Mouse (Mus musculus) right cerebral cortex, postnatal 25 days (tissue): Measurements from ENCODE around the gene Dll3.

Experiments used
- DNase-seq: peaks from one replicate; pipeline ENCODE4 v3.0.0; 2022

The Dll3 gene

GRCm38 (mm10) chr7:28301616-28302433 lies at the start of gene Dll3:
Gene Dll3 (minus strand): TSS chr7:28302238.
- DNase-seq, result peak; percentile 33

- DNase-seq, result no peak
These were observed 49.7 kb upstream of the Dll3 start for GRCm38 (mm10) chr7:28351676-28352191.

- DNase-seq, result peak; percentile 98
These were observed 48.3 kb upstream of the Dll3 start, which contains the start of gene Rps16 for GRCm38 (mm10) chr7:28350155-28350883. Gene Rps16 (plus strand): TSS chr7:28350652.

- no peak for DNase-seq
These were observed 46.6 kb upstream of the Dll3 start for GRCm38 (mm10) chr7:28348601-28349000.

GRCm38 (mm10) chr7:28347746-28348145 lies 45.7 kb upstream of the Dll3 start:
- DNase-seq, result no peak

GRCm38 (mm10) chr7:28344637-28345036 lies 42.6 kb upstream of the Dll3 start:
- no peak for DNase-seq

GRCm38 (mm10) chr7:28341381-28341780 lies 39.3 kb upstream of the Dll3 start:
- DNase-seq, result no peak

- no peak for DNase-seq
These were observed 37.3 kb upstream of the Dll3 start for GRCm38 (mm10) chr7:28339213-28339917.

GRCm38 (mm10) chr7:28338108-28338998 lies 36.3 kb upstream of the Dll3 start, which contains the start of gene Supt5:
Gene Supt5 (minus strand): TSS chr7:28338746.
- DNase-seq, result peak; percentile 96

GRCm38 (mm10) chr7:28335471-28335870 lies 33.4 kb upstream of the Dll3 start:
- DNase-seq, result no peak

GRCm38 (mm10) chr7:28334534-28334933 lies 32.5 kb upstream of the Dll3 start:
- DNase-seq, result no peak

- no peak for DNase-seq
These were observed 26.2 kb upstream of the Dll3 start for GRCm38 (mm10) chr7:28328260-28328659.

- DNase-seq, result no peak
These were observed 24.4 kb upstream of the Dll3 start for GRCm38 (mm10) chr7:28326457-28326856.

GRCm38 (mm10) chr7:28325293-28325692 lies 23.3 kb upstream of the Dll3 start:
- no peak for DNase-seq

- no peak for DNase-seq
These were observed 20.1 kb upstream of the Dll3 start for GRCm38 (mm10) chr7:28321974-28322720.

GRCm38 (mm10) chr7:28318714-28319113 lies 16.7 kb upstream of the Dll3 start:
- DNase-seq, result no peak

- no peak for DNase-seq
These were observed 16.0 kb upstream of the Dll3 start for GRCm38 (mm10) chr7:28318036-28318435.

GRCm38 (mm10) chr7:28311926-28312543 lies 10.0 kb upstream of the Dll3 start, which contains the start of gene Timm50:
Gene Timm50 (minus strand): TSS chr7:28312072.
- DNase-seq, result peak; percentile 99

GRCm38 (mm10) chr7:28311151-28311925 lies 9.3 kb upstream of the Dll3 start:
- no peak for DNase-seq

- DNase-seq, result no peak
These were observed 7.7 kb upstream of the Dll3 start for GRCm38 (mm10) chr7:28309737-28310136.
